8 mouse cellular contexts compared by ENCODE assay signal in the genomic region with DNA sequence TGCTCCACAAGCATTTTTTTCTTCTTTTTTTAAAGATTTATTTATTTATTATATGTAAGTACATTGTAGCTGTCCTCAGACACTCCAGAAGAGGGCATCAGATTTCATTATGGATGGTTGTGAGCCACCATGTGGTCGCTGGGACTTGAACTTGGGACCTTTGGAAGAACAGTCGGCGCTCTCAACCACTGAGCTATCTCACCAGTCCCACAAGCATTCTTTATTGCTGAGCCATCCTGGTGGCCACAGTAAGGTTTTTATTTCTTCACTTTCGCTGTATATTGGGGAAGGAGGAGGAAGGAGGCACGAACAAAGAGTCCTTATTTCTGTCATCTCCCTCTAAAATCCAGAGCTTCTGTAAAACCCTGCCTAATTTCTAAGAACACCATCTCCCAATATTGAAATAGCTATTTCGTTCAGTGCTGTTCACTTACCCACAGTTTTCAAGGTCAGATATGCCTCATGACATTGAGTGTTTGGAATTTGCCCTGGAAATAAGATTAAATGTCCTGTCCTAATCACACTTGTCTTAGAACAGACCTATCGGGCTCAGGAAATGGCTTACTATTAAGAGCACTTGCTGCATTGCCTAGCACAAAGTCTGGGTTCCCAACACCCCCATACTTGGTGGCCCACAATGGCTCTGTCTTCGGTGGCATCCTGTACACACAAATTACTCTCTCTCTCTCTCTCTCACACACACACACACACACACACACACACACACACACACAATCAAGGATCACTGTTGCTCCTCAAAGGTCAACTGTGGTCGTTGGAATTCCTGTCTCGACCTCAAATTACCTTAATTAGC. TPM values are rescaled to one million over a fixed set of nuclear protein-coding genes. Genes with fewer than 3 reads are reported as not detected.
DNase-seq lines count a peak whose midpoint lies in the region; ATAC-seq and TF ChIP-seq lines count a peak whose summit lies in the region.

No protein-coding gene starts in this region.

- peak; percentile 5; the same call in 1 of the 2 replicates for ATAC-seq in midbrain, embryonic 11.5 days (ENCODE audit: low FRiP score)
- no peak for ATAC-seq in activated CD4-positive, CD25-positive, alpha-beta regulatory T cell, adult 4 months

- TF ChIP-seq CTCF in layer of hippocampus, adult 2 months (conservative IDR thresholded peaks at IDR 0.05) = peak; percentile 44
- no peak for TF ChIP-seq CTCF in cortical plate, adult 2 months (IDR thresholded peaks at IDR 0.05; ENCODE audit: extremely low read depth, insufficient read depth, low read length)

- no peaks in the 10 kb centered on the region for H3K27me3 ChIP-seq in hindbrain, embryonic 10.5 days (ENCODE audit: insufficient read depth, poor library complexity, severe bottlenecking)
- H3K27me3 ChIP-seq in midbrain, embryonic 11.5 days (ENCODE audit: control insufficient read depth, insufficient read depth, low read length) = no peaks in the 10 kb centered on the region

- peak overlapping the region; percentile 99 for H3K27ac ChIP-seq in layer of hippocampus, adult 2 months
- peak overlapping the region; percentile 94 for H3K27ac ChIP-seq in cortical plate, adult 2 months (ENCODE audit: insufficient read depth, low read length)
- peak overlapping the region; percentile 98 for H3K27ac ChIP-seq in hindbrain, embryonic 10.5 days
- peak overlapping the region; percentile 8; the same call in 1 of the 2 replicates for H3K27ac ChIP-seq in midbrain, embryonic 11.5 days (ENCODE audit: low read depth, low read length)

- peak overlapping the region; percentile 70 for H3K4me3 ChIP-seq in layer of hippocampus, adult 2 months
- peak overlapping the region; percentile 74 for H3K4me3 ChIP-seq in cortical plate, adult 2 months (ENCODE audit: insufficient read depth, low read length)
- peak overlapping the region; percentile 99 for H3K4me3 ChIP-seq in hindbrain, embryonic 10.5 days
- peak overlapping the region; percentile 100 for H3K4me3 ChIP-seq in midbrain, embryonic 11.5 days (ENCODE audit: low read depth, low read length)

- peak overlapping the region; percentile 77 for H3K9ac ChIP-seq in midbrain, embryonic 11.5 days (ENCODE audit: low read length)

- peak overlapping the region; percentile 94 for H3K4me2 ChIP-seq in midbrain, embryonic 11.5 days

- DNase-seq in layer of hippocampus, adult 2 months (ENCODE audit: low spot score in 2 of 2) = no peak
- no peak for DNase-seq in layer of hippocampus, adult 8-10 months (ENCODE audit: low spot score in 2 of 2)
- DNase-seq in hindbrain, embryonic 10.5 days (ENCODE audit: low spot score) = no peak
- peak; percentile 89 for DNase-seq in midbrain, embryonic 11.5 days (ENCODE audit: low spot score, missing footprints)
- no peak for DNase-seq in ovary, postnatal 36 days (ENCODE audit: low spot score)
- no peak for DNase-seq in spleen, postnatal 4 days (ENCODE audit: low spot score in 2 of 2)

- no peak for TF ChIP-seq POLR2A in cortical plate, adult 2 months (IDR thresholded peaks at IDR 0.05; ENCODE audit: extremely low read depth, insufficient read depth, low read length)

- peaks cover 3% of the 10 kb centered on the region for H3K4me1 ChIP-seq in cortical plate, adult 2 months (ENCODE audit: control insufficient read depth, insufficient read depth, low read length)
- H3K4me1 ChIP-seq in hindbrain, embryonic 10.5 days (replicated peaks) = peaks cover 27% of the 10 kb centered on the region
- H3K4me1 ChIP-seq in midbrain, embryonic 11.5 days (ENCODE audit: control insufficient read depth, insufficient read depth, low read length) = peaks cover 9% of the 10 kb centered on the region

- WGBS in hindbrain, embryonic 10.5 days = 67% methylated on average over 10 of the region's 10 CpGs
- 64% methylated on average over 10 of the region's 10 CpGs for WGBS in midbrain, embryonic 11.5 days

- peaks cover 32% of the 10 kb centered on the region for H3K36me3 ChIP-seq in hindbrain, embryonic 10.5 days
- H3K36me3 ChIP-seq in midbrain, embryonic 11.5 days (ENCODE audit: control insufficient read depth, insufficient read depth, low read length) = peaks cover 14% of the 10 kb centered on the region

- no peaks in the 10 kb centered on the region for H3K9me3 ChIP-seq in hindbrain, embryonic 10.5 days
- H3K9me3 ChIP-seq in midbrain, embryonic 11.5 days (ENCODE audit: control insufficient read depth, low read length) = no peaks in the 10 kb centered on the region

RNA-seq across cellular contexts. Expression of a gene that starts 1.1 kb away (rescaled TPM):
- 100 to 1,000 TPM; 237 to 277 TPM for total RNA-seq in layer of hippocampus, adult 2 months (2021)
- 100 to 1,000 TPM; 246 to 317 (median 274) TPM for total RNA-seq in layer of hippocampus, adult 8-10 months (2022)
- 545 and 625 TPM in 2 replicates for polyA plus RNA-seq in cortical plate, adult 2 months (2012; rRNA removed)
- 335 and 382 TPM in 2 replicates for polyA plus RNA-seq in hindbrain, embryonic 10.5 days (2016; fragmentation: Nextera tagmentation; extraction: Ambion mirVana)
- 352 and 403 TPM in 2 replicates for polyA plus RNA-seq in midbrain, embryonic 11.5 days (2014; fragmentation: Nextera tagmentation; extraction: Ambion mirVana)
- 100 to 1,000 TPM; 271 to 367 TPM for polyA plus RNA-seq in activated CD4-positive, CD25-positive, alpha-beta regulatory T cell, adult 4 months (2017; shearing (Covaris generic))

RNA-seq across cellular contexts. Expression of a gene that starts 7.5 kb away (rescaled TPM):
- total RNA-seq in layer of hippocampus, adult 2 months (2021) = 100 to 1,000 TPM; 102 to 108 TPM
- 100 to 1,000 TPM; 113 to 123 (median 116) TPM for total RNA-seq in layer of hippocampus, adult 8-10 months (2022)
- 165 and 171 TPM in 2 replicates for polyA plus RNA-seq in cortical plate, adult 2 months (2012; rRNA removed)
- 132 and 149 TPM in 2 replicates for polyA plus RNA-seq in hindbrain, embryonic 10.5 days (2016; fragmentation: Nextera tagmentation; extraction: Ambion mirVana)
- 156 TPM in 2 replicates for polyA plus RNA-seq in midbrain, embryonic 11.5 days (2014; fragmentation: Nextera tagmentation; extraction: Ambion mirVana)
- polyA plus RNA-seq in activated CD4-positive, CD25-positive, alpha-beta regulatory T cell, adult 4 months (2017; shearing (Covaris generic)) = 100 to 1,000 TPM; 555 to 571 TPM

RNA-seq across cellular contexts. Expression of a gene that starts 8.4 kb away (rescaled TPM):
- 10 to 100 TPM; 53.1 to 56.2 TPM for total RNA-seq in layer of hippocampus, adult 2 months (2021)
- total RNA-seq in layer of hippocampus, adult 8-10 months (2022) = 10 to 100 TPM; 45.5 to 65.0 (median 51.9) TPM
- polyA plus RNA-seq in cortical plate, adult 2 months (2012; rRNA removed) = 79.4 and 83.8 TPM in 2 replicates
- polyA plus RNA-seq in hindbrain, embryonic 10.5 days (2016; fragmentation: Nextera tagmentation; extraction: Ambion mirVana) = 67.6 and 75.2 TPM in 2 replicates
- polyA plus RNA-seq in midbrain, embryonic 11.5 days (2014; fragmentation: Nextera tagmentation; extraction: Ambion mirVana) = 76.7 and 79.4 TPM in 2 replicates
- polyA plus RNA-seq in activated CD4-positive, CD25-positive, alpha-beta regulatory T cell, adult 4 months (2017; shearing (Covaris generic)) = 100 to 1,000 TPM; 188 to 213 TPM

RNA-seq across cellular contexts. Expression of a gene that starts 58.0 kb away (rescaled TPM):
- not detected for total RNA-seq in layer of hippocampus, adult 2 months (2021)
- total RNA-seq in layer of hippocampus, adult 8-10 months (2022) = not detected
- 0.06 and 0.11 TPM in 2 replicates for polyA plus RNA-seq in cortical plate, adult 2 months (2012; rRNA removed)
- polyA plus RNA-seq in hindbrain, embryonic 10.5 days (2016; fragmentation: Nextera tagmentation; extraction: Ambion mirVana) = 11.2 and 12.5 TPM in 2 replicates
- 19.2 and 21.3 TPM in 2 replicates for polyA plus RNA-seq in midbrain, embryonic 11.5 days (2014; fragmentation: Nextera tagmentation; extraction: Ambion mirVana)
- 1 to 10 TPM in 1 of 2 experiments, not detected in 1; 4.8 TPM for polyA plus RNA-seq in activated CD4-positive, CD25-positive, alpha-beta regulatory T cell, adult 4 months (2017; shearing (Covaris generic))

Comparison
In these comparisons a context has a peak if more than half of its experiments do, and no peak if none do; other contexts are left out.
1. H3K27ac ChIP-seq: peak in every context shown above with its lines; median percentile 99 in layer of hippocampus, adult 2 months; 98 in hindbrain, embryonic 10.5 days; 94 in cortical plate, adult 2 months; 8 in midbrain, embryonic 11.5 days.